ENCODE assay signal across 1 mouse cellular context in genomic region chr10:122002930-122003329, GRCm38 (mm10).
TF ChIP-seq lines count a peak whose summit lies in the region.

No protein-coding gene starts in this region.

TF ChIP-seq in myocyte, 11 proteins besides CTCF, POLR2A, EP300 and RAD21:
- TF ChIP-seq USF1 (IDR thresholded peaks at IDR 0.05; ENCODE audit: low read depth) (peak; percentile 3), TCF12 (IDR thresholded peaks at IDR 0.05; ENCODE audit: insufficient read depth, poor library complexity, severe bottlenecking) (no peak), MYOG (IDR thresholded peaks at IDR 0.05; ENCODE audit: control insufficient read depth in 1 of 3, insufficient read depth in 1 of 3, insufficient read length in 2 of 3, low read depth in 2 of 3) (no peak)
